Mouse (Mus musculus) myocyte (in vitro differentiated cells): ENCODE results near the gene Tex50. TPM values are rescaled to one million over a fixed set of nuclear protein-coding genes. Genes with fewer than 3 reads are reported as not detected.
A peak's percentile ranks its signal among the peaks of the same experiment; 100 is the strongest.

Experiments
- H3K27me3 ChIP-seq: one replicate; pipeline ENCODE4 v1.6.1; 2011; ENCODE audit not compliant: control insufficient read depth, insufficient read depth, insufficient read length
- H3K36me3 ChIP-seq: one replicate; pipeline ENCODE4 v1.6.1; 2011; ENCODE audit not compliant: control insufficient read depth, insufficient read depth
- H3K4me2 ChIP-seq: one replicate; pipeline ENCODE4 v1.6.1; 2011; ENCODE audit warnings: low read depth, control low read depth
- H3K4me3 ChIP-seq: one replicate; pipeline ENCODE4 v1.5.1; 2011; ENCODE audit warnings: mild to moderate bottlenecking, control low read depth, moderate library complexity
- H3K79me2 ChIP-seq: one replicate; pipeline ENCODE4 v1.6.1; 2011; ENCODE audit not compliant: control insufficient read depth, insufficient read depth
- H3ac ChIP-seq: one replicate; pipeline ENCODE4 v1.6.1; 2011; ENCODE audit not compliant: control insufficient read depth, insufficient read length
- CEBPB ChIP-seq: IDR thresholded peaks from 2 replicates; pipeline ENCODE4 v1.6.1; 2011; ENCODE audit warnings: mild to moderate bottlenecking, moderate library complexity; ENCODE audit not compliant: poor library complexity, insufficient read depth, severe bottlenecking
- E2F4 ChIP-seq: IDR thresholded peaks from one replicate; pipeline ENCODE4 v1.6.1; 2011; ENCODE audit warnings: mild to moderate bottlenecking, control low read depth, moderate library complexity; ENCODE audit not compliant: insufficient read depth
- MAX ChIP-seq: IDR thresholded peaks from one replicate; pipeline ENCODE4 v1.6.1; 2011; ENCODE audit warnings: low read depth, mild to moderate bottlenecking, control low read depth
- MYOD1 ChIP-seq, 3 experiments: IDR thresholded peaks; one replicate each; pipeline ENCODE4 v1.6.1; 2011; ENCODE audit warnings: control low read depth in 2 of 3, low read depth in 2 of 3, mild to moderate bottlenecking in 2 of 3, moderate library complexity in 1 of 3; ENCODE audit not compliant: insufficient read length in 2 of 3, control insufficient read depth in 1 of 3
- MYOG ChIP-seq, 3 experiments: IDR thresholded peaks; one replicate each; pipeline ENCODE4 v1.6.1; 2011; ENCODE audit warnings: control low read depth in 2 of 3, low read depth in 2 of 3, mild to moderate bottlenecking in 2 of 3; ENCODE audit not compliant: insufficient read length in 2 of 3, control insufficient read depth in 1 of 3, insufficient read depth in 1 of 3
- POLR2A ChIP-seq: IDR thresholded peaks from one replicate; pipeline ENCODE4 v1.6.1; 2011; ENCODE audit warnings: low read depth, mild to moderate bottlenecking, control low read depth, moderate library complexity; ENCODE audit not compliant: insufficient read length
- POLR2AphosphoS2 ChIP-seq: IDR thresholded peaks from one replicate; pipeline ENCODE4 v1.6.1; 2011; ENCODE audit warnings: low read depth, control low read depth; ENCODE audit not compliant: insufficient read length
- REST ChIP-seq: IDR thresholded peaks from one replicate; pipeline ENCODE4 v1.6.1; 2011; ENCODE audit warnings: mild to moderate bottlenecking, control low read depth, moderate library complexity; ENCODE audit not compliant: insufficient read depth, insufficient read length
- SRF ChIP-seq: IDR thresholded peaks from one replicate; pipeline ENCODE4 v1.6.1; 2011; ENCODE audit warnings: low read depth; ENCODE audit not compliant: control insufficient read depth, insufficient read length
- TCF12 ChIP-seq: IDR thresholded peaks from one replicate; pipeline ENCODE4 v1.6.1; 2011; ENCODE audit warnings: mild to moderate bottlenecking, control low read depth; ENCODE audit not compliant: poor library complexity, insufficient read depth, severe bottlenecking
- TCF3 ChIP-seq: IDR thresholded peaks from one replicate; pipeline ENCODE4 v1.6.1; 2011; ENCODE audit warnings: low read depth, control low read depth; ENCODE audit not compliant: insufficient read length
- USF1 ChIP-seq: IDR thresholded peaks from one replicate; pipeline ENCODE4 v1.6.1; 2011; ENCODE audit warnings: low read depth, mild to moderate bottlenecking, control low read depth, moderate library complexity
- polyA plus RNA-seq: library from polyadenylated mRNA; unstranded; fragments of >200 nt; fragmentation: generic; extraction: Trizol; gene quantifications from one replicate; pipeline ENCODE4 v1.2.1, GENCODE M21; 2012; ENCODE audit warnings: missing spikeins

Tex50 gene
- polyA plus RNA-seq, 1 experiment = not detected

- Histone ChIP-seq H3K79me2 (no peaks in the 10 kb centered on the region), H3K27me3 (no peaks in the 10 kb centered on the region), H3K4me3 (no peak within 1 kb of the TSS), H3K36me3 (no peaks in the 10 kb centered on the region), H3K4me2 (no peak within 1 kb of the TSS), H3ac (no peak within 1 kb of the TSS)
- TF ChIP-seq SRF (no peak), POLR2AphosphoS2 (peak; percentile 28), MYOG (IDR thresholded peaks at IDR 0.05; ENCODE audit: control insufficient read depth in 1 of 3, insufficient read depth in 1 of 3, insufficient read length in 2 of 3, low read depth in 2 of 3) (no peak), E2F4 (no peak), REST (no peak), TCF12 (no peak)
Observed at GRCm38 (mm10) chr1:161142531-161143159, 16.5 kb downstream of the Tex50 start, which contains the start of gene Ankrd45. Gene Ankrd45, plus strand, starts transcription at chr1:161142691.

- Histone ChIP-seq H3K27me3 (no peaks in the 10 kb centered on the region), H3K36me3 (no peaks in the 10 kb centered on the region), H3K4me2 (no peak overlapping the region), H3K79me2 (no peaks in the 10 kb centered on the region), H3K4me3 (no peak overlapping the region), H3ac (no peak overlapping the region)
- TF ChIP-seq POLR2AphosphoS2 (no peak), TCF3 (no peak)
Observed at GRCm38 (mm10) chr1:161140026-161140762, 18.9 kb downstream of the Tex50 start.

GRCm38 (mm10) chr1:161139496-161139895, 19.6 kb downstream of the Tex50 start:
- Histone ChIP-seq H3K27me3 (no peaks in the 10 kb centered on the region), H3K4me2 (no peak overlapping the region), H3ac (no peak overlapping the region), H3K36me3 (no peaks in the 10 kb centered on the region), H3K79me2 (no peaks in the 10 kb centered on the region), H3K4me3 (no peak overlapping the region)
- TF ChIP-seq REST (no peak), CEBPB (no peak), USF1 (no peak), E2F4 (no peak), POLR2AphosphoS2 (no peak), SRF (no peak)

- Histone ChIP-seq H3K79me2 (no peaks in the 10 kb centered on the region), H3K4me3 (peak within 1 kb of the TSS; percentile 47), H3K27me3 (no peaks in the 10 kb centered on the region), H3K36me3 (no peaks in the 10 kb centered on the region), H3ac (peak within 1 kb of the TSS; percentile 15), H3K4me2 (peak within 1 kb of the TSS; percentile 62)
- TF ChIP-seq POLR2AphosphoS2 = peak; percentile 88
- no peak for TF ChIP-seq CEBPB
- peak; percentile 51 for TF ChIP-seq E2F4
- peak; percentile 51 for TF ChIP-seq USF1
- peak; percentile 30 for TF ChIP-seq REST
- peak; percentile 69 for TF ChIP-seq MAX
- TF ChIP-seq TCF3 = no peak
- peak; percentile 85 for TF ChIP-seq POLR2A
- TF ChIP-seq TCF12 = no peak
- peak; percentile 34 for TF ChIP-seq SRF
- TF ChIP-seq MYOG (IDR thresholded peaks at IDR 0.05; ENCODE audit: control insufficient read depth in 1 of 3, insufficient read depth in 1 of 3, insufficient read length in 2 of 3, low read depth in 2 of 3) = peak in 1 of 3 experiments; percentile 27
- peak in 1 of 3 experiments; percentile 52 for TF ChIP-seq MYOD1 (IDR thresholded peaks at IDR 0.05; ENCODE audit: control insufficient read depth in 1 of 3, insufficient read length in 2 of 3, low read depth in 2 of 3)
Observed at GRCm38 (mm10) chr1:161130726-161131664, 28.1 kb downstream of the Tex50 start, which contains the start of gene Klhl20. Gene Klhl20, minus strand, starts transcription at chr1:161131511.

GRCm38 (mm10) chr1:161126461-161126860, 32.7 kb downstream of the Tex50 start:
- no peak for TF ChIP-seq MAX
- no peak for TF ChIP-seq MYOG (IDR thresholded peaks at IDR 0.05; ENCODE audit: control insufficient read depth in 1 of 3, insufficient read depth in 1 of 3, insufficient read length in 2 of 3, low read depth in 2 of 3)
- TF ChIP-seq SRF = no peak
- TF ChIP-seq USF1 = no peak
- no peak for TF ChIP-seq TCF12
- Histone ChIP-seq H3K4me3 (no peak overlapping the region), H3K27me3 (no peaks in the 10 kb centered on the region), H3K4me2 (no peak overlapping the region), H3ac (no peak overlapping the region), H3K36me3 (no peaks in the 10 kb centered on the region), H3K79me2 (no peaks in the 10 kb centered on the region)
